Mouse (Mus musculus): ENCODE measurements around the gene Camp.

DNA sequence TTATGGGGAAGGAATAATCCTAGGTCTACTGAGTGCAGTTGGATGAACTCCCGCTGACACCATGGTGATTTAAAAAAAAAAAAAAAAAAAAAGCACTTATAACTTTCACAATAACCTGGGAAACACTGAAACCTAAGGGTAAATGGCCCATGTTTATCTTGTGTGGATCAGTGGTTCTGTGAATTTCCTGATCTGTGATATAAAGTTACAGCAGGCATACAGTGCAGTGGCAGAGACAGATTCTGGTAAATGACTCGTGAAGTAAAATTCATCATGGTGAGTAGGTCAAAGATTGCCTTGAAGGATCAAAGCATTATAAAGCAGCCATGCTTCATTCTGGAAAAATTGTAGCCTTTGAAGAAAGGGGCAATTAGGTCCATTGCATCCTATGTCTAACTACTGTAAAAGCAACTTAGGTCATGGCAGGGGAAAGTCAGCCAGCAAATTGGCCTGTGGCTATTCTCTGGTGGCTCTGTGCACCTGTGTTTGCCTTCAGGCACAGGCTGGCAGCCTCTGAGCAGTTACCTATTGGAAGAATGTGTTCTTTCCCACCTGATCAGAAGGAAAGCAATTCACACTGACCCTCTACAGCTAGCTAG, 42.6 kb downstream of the Camp start:
- TF ChIP-seq POLR2A (IDR thresholded peaks at IDR 0.05; ENCODE audit: insufficient read length, low read depth) = no peak
- TF ChIP-seq TCF12 (IDR thresholded peaks at IDR 0.05; ENCODE audit: insufficient read depth, poor library complexity, severe bottlenecking) = no peak
- no peak for TF ChIP-seq USF1 (IDR thresholded peaks at IDR 0.05; ENCODE audit: low read depth)
- TF ChIP-seq MYOG (IDR thresholded peaks at IDR 0.05; ENCODE audit: control insufficient read depth in 1 of 3, insufficient read depth in 1 of 3, insufficient read length in 2 of 3, low read depth in 2 of 3) = no peak
